Mouse (Mus musculus) bone marrow, adult 2 months (tissue): ENCODE measurements at regions not wholly inside any gene's neighbourhood (a gene's known extent, or its start where the extent isn't known, plus 50 kb on each side); places are given as distances from the start of the nearest gene placed in this dataset.

Source experiments
- CTCF ChIP-seq: fragments of 200-500 bp; IDR thresholded peaks from 2 replicates; pipeline ENCODE4 v1.5.1; 2011; ENCODE audit warnings: low read length, control low read depth; ENCODE audit not compliant: control insufficient read depth, insufficient read depth
- POLR2A ChIP-seq: fragments of 200-500 bp; IDR thresholded peaks from 2 replicates; pipeline ENCODE4 v1.6.1; 2011; ENCODE audit warnings: low read depth, mild to moderate bottlenecking, control low read depth, low read length, borderline replicate concordance; ENCODE audit not compliant: control insufficient read depth

DNA sequence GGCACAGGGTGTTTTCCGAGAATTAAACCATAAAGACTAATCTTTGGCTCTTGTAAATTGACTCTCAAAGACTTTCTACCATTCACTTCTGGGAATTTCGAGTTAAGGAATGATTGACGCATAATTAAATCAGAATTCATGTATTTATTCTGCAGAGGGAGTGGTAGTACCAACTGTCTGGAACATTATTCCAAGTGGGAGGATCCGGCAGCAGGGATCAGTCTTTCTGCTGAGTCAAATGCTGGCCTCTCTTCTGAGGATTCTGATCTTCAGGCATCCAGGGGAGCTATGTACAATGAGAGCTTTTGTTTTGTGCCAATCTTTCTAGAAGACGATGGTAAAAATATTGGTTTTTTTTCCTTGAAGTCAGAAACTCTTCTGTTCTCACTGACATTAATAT, 257.4 kb downstream of the Ikzf2 start:
- no peak for TF ChIP-seq CTCF
- TF ChIP-seq POLR2A: no peak
